Mouse (Mus musculus) duodenum, adult 2 months (tissue): ENCODE results near the gene Gm5938. TPM values are rescaled to one million over a fixed set of nuclear protein-coding genes. Genes with fewer than 3 reads are reported as not detected.

Experiments
- polyA plus RNA-seq: library from polyadenylated mRNA; depleted of rRNA; stranded (reverse); fragments of >200 nt; gene quantifications from 2 replicates; pipeline ENCODE4 v1.2.3, GENCODE M21; 2012; ENCODE audit warnings: low replicate concordance; rRNA removed

Gm5938 gene
- polyA plus RNA-seq, result not detected in 2 replicates

DNA sequence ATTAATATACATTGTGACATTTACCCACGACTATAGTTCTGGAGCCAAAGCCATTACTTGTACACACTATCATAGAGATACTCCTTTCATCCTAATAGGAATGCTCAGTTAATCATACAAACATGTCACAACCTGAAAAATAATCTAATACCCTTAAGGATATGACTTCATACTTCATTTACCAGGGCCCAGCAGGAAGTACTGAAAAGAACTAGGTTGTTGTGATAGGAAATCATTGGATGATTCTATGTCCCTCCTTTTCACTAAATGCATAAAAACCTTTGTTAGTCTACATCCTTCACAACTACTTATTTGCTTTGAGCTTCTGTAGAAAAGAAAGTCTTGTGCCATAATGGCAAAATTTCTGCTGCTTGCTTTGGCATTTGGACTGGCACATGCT lies at the start of gene Gm5938:
Gene Gm5938, plus strand, starts transcription at position 301 of the 400 bp plus-strand sequence.

GRCm38 (mm10) chrX:78091274-78091673 lies 34.0 kb upstream of the Gm5938 start, which contains the start of gene Obp1a:
Gene Obp1a (minus strand): TSS chrX:78091374.

Other genes with a start within 250 kb of the Gm5938 start
- gene 5430402E10Rik, start 200.4 kb upstream of the Gm5938 start, polyA plus RNA-seq, result not detected in 2 replicates
- not detected in 2 replicates for gene Obp1a, start 34.1 kb upstream of the Gm5938 start, polyA plus RNA-seq
- gene Obp1b, start 61.3 kb downstream of the Gm5938 start, polyA plus RNA-seq, result not detected in 2 replicates
- not detected in 2 replicates for gene Gm14743, start 120.5 kb downstream of the Gm5938 start, polyA plus RNA-seq
- gene 4930480E11Rik, start 244.2 kb downstream of the Gm5938 start, polyA plus RNA-seq, result not detected in 2 replicates